Mouse (Mus musculus) heart, embryonic 16.5 days (tissue): ENCODE results near the gene Gpsm1. TPM values are rescaled to one million over a fixed set of nuclear protein-coding genes. Genes with fewer than 3 reads are reported as not detected.
A peak's percentile ranks its signal among the peaks of the same experiment; 100 is the strongest.

Source experiments
- ATAC-seq: fragments of 200-750 bp; cut with Nextera tagmentation; replicated peaks from 2 replicates; pipeline ENCODE4 v1.8.0; 2017; ENCODE audit warnings: moderate number of reproducible peaks; ENCODE audit not compliant: insufficient read depth, low FRiP score; ENCODE audit errors: extremely low read depth
- H3K27ac ChIP-seq: fragments of 300-500 bp; sonication (generic); 2 replicates; pipeline ENCODE4 v1.5.1; 2014; ENCODE audit warnings: mild to moderate bottlenecking, low read length, control low read depth, moderate library complexity
- H3K27me3 ChIP-seq: fragments of 300-500 bp; sonication (generic); 2 replicates; pipeline ENCODE4 v1.6.1; 2014; ENCODE audit warnings: low read length, mixed read lengths; ENCODE audit not compliant: control insufficient read depth, insufficient read depth
- H3K36me3 ChIP-seq: fragments of 300-500 bp; sonication (generic); 2 replicates; pipeline ENCODE4 v1.6.1; 2014; ENCODE audit not compliant: control insufficient read depth, insufficient read depth
- H3K4me1 ChIP-seq: fragments of 300-500 bp; sonication (generic); 2 replicates; pipeline ENCODE4 v1.6.1; 2014; ENCODE audit warnings: low read length, mixed read lengths; ENCODE audit not compliant: control insufficient read depth, insufficient read depth
- H3K4me2 ChIP-seq: fragments of 300-500 bp; sonication (generic); 2 replicates; pipeline ENCODE4 v1.6.1; 2014; ENCODE audit warnings: low read depth, mild to moderate bottlenecking, control low read depth, low read length
- H3K4me3 ChIP-seq: fragments of 300-500 bp; sonication (generic); 2 replicates; pipeline ENCODE4 v1.5.1; 2014; ENCODE audit warnings: mild to moderate bottlenecking, control low read depth, low read length
- H3K9ac ChIP-seq: fragments of 300-500 bp; sonication (generic); 2 replicates; pipeline ENCODE4 v1.6.1; 2014; ENCODE audit warnings: low read length, control low read depth
- H3K9me3 ChIP-seq: fragments of 300-500 bp; sonication (generic); replicated peaks from 2 replicates; pipeline ENCODE4 v1.6.1; 2016; ENCODE audit warnings: low read length; ENCODE audit not compliant: control insufficient read depth
- WGBS: fragments of 180-500 bp; shearing (Covaris S2); extraction: QIAGEN DNeasy Blood & Tissue Kit; methylation state at CpG from one replicate; pipeline ENCODE4 v1.1.7; 2014; 5-methylcytosine and 5-hydroxymethylcytosine counted together
- polyA plus RNA-seq: library from polyadenylated mRNA; unstranded; fragments of >200 nt; fragmentation: Nextera tagmentation; extraction: Ambion mirVana; gene quantifications from 2 replicates; pipeline ENCODE4 v1.2.1, GENCODE M21; 2015

Gene Gpsm1
- polyA plus RNA-seq, 1 experiment from 2014 or later: 104 TPM

DNA sequence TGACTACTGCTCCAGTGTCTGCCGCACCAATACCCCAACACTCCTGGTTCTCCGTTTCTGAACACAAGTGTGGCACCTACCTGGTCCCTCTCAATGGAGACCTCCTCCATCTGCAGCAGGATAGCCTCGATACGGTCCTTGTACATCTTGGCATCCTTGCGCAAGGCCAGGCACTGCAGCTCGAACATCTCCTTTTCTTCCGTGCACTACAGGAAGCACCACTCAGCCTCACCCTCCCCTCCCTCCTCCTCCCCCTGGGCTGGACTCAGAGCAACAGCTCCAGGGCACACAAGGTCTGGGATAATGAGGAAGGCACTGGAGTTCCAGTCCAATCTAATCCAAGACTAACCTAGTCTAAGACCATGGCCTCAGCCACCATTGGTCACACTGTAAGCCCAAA lies 41.4 kb downstream of the Gpsm1 start:
- ATAC-seq: no peak
- H3K9me3 ChIP-seq: no peaks in the 10 kb centered on the region
- H3K27me3 ChIP-seq: no peaks in the 10 kb centered on the region
- WGBS: 70% methylated on average over 7 of the region's 7 CpGs
- H3K9ac ChIP-seq: no peak overlapping the region
- H3K4me3 ChIP-seq: no peak overlapping the region
- peaks cover 9% of the 10 kb centered on the region for H3K4me1 ChIP-seq
- no peak overlapping the region for H3K27ac ChIP-seq
- no peaks in the 10 kb centered on the region for H3K36me3 ChIP-seq
- no peak overlapping the region for H3K4me2 ChIP-seq

DNA sequence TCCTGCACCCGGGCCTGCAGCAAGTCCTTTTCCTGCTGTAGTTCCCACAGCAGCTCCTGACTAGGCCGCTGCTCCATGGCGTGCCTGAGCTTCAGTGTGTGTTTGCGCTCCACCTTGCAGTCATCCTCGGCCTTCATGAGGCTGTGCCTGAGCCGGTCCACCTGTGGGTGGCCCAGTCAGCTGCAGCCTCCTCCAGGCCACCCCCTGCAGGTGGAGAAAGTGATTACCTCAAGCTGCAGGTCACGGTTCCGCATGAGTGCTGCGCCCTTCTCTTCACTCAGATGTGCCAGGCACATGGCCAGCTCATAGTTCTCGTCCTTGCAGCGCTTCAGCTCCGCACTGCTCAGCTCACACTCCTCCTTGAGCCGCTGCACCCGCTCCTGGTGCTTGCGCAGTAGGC lies 42.2 kb downstream of the Gpsm1 start:
- no peak overlapping the region for H3K4me3 ChIP-seq
- 56% methylated on average over 15 of the region's 15 CpGs for WGBS
- H3K9ac ChIP-seq: no peak overlapping the region
- no peaks in the 10 kb centered on the region for H3K27me3 ChIP-seq
- ATAC-seq: no peak
- no peaks in the 10 kb centered on the region for H3K9me3 ChIP-seq
- H3K27ac ChIP-seq: no peak overlapping the region
- H3K4me1 ChIP-seq: peaks cover 7% of the 10 kb centered on the region
- no peak overlapping the region for H3K4me2 ChIP-seq
- H3K36me3 ChIP-seq: no peaks in the 10 kb centered on the region

DNA sequence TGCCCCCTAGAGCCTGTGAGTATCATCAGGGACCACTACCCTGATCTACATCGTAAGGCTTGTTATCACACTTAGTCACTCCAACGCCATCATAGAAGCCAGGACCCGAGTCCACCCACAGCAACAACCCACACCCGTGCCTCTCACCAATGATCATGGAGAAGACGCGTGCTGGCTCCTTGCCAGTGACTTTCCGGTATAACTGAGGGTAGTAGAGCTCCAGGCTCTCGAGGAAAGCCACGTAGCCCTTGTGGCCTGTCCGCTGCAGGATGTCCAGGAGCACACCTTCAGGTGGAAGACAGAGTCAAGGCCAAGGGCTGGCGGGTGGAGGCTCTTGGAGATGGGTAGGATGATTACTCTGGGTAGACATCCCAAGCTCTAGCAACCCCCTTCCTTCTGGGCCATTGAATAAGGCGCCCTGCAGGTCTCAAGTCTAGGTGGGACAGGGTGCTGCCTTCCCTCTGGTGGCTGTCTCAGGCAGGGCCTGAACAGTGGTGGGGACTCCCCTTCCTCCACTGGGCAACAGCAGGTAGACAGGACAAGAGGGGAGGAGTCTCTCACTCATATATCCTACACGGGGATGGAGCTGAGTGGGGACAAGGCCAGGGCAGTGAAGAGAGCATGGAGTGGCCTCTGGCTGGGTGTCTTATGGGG lies 43.5 kb downstream of the Gpsm1 start:
- Histone ChIP-seq H3K4me3 (no peak overlapping the region), H3K27ac (no peak overlapping the region), H3K27me3 (no peaks in the 10 kb centered on the region), H3K36me3 (no peaks in the 10 kb centered on the region), H3K4me1 (peaks cover 3% of the 10 kb centered on the region; the same call in 1 of the 2 replicates), H3K9me3 (no peaks in the 10 kb centered on the region), H3K9ac (no peak overlapping the region), H3K4me2 (no peak overlapping the region)
- 84% methylated on average over 13 of the region's 13 CpGs for WGBS
- ATAC-seq: no peak

DNA sequence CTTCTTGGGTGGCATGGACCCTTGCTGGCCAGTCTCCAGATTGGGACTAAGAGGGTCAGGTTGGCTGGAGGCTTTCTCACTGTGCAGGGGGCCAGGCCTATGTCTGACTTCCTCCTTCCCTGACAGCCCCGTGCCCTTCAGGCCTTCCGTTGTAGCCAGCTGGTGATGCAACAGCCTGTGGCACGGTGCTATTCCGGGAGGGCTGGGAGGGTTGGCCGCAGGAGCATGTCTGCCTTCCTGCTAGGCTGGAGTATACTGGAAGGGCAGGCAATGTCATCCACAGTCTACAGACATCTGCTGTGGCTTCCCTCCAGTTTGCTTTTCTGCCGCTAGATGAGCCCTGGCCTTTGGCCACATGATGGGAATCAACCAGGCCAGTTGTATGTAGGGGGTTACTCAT lies 44.7 kb downstream of the Gpsm1 start:
- 54% methylated on average over 6 of the region's 6 CpGs for WGBS
- Histone ChIP-seq H3K4me1 (peaks cover 10% of the 10 kb centered on the region), H3K9me3 (no peaks in the 10 kb centered on the region), H3K4me2 (no peak overlapping the region), H3K36me3 (no peaks in the 10 kb centered on the region), H3K27ac (0 out of 2 replicates have a peak overlapping the region, but pooled peaks have one; percentile 4), H3K27me3 (no peaks in the 10 kb centered on the region), H3K9ac (no peak overlapping the region), H3K4me3 (no peak overlapping the region)
- ATAC-seq: peak; percentile 25; the same call in 1 of the 2 replicates

GRCm38 (mm10) chr2:26360772-26361171 lies 45.5 kb downstream of the Gpsm1 start, which contains the start of gene Card9:
TSS of gene Card9 (minus strand) at chr2:26360918.
- WGBS: 56% methylated on average over 3 of the region's 3 CpGs
- H3K27ac ChIP-seq: 0 out of 2 replicates have a peak within 1 kb of the TSS, but pooled peaks have one; percentile 4
- H3K9ac ChIP-seq: no peak within 1 kb of the TSS
- no peaks in the 10 kb centered on the region for H3K36me3 ChIP-seq
- no peaks in the 10 kb centered on the region for H3K27me3 ChIP-seq
- ATAC-seq: no peak
- H3K4me1 ChIP-seq: peaks cover 16% of the 10 kb centered on the region
- H3K9me3 ChIP-seq: no peaks in the 10 kb centered on the region
- no peak within 1 kb of the TSS for H3K4me2 ChIP-seq
- H3K4me3 ChIP-seq: no peak within 1 kb of the TSS

DNA sequence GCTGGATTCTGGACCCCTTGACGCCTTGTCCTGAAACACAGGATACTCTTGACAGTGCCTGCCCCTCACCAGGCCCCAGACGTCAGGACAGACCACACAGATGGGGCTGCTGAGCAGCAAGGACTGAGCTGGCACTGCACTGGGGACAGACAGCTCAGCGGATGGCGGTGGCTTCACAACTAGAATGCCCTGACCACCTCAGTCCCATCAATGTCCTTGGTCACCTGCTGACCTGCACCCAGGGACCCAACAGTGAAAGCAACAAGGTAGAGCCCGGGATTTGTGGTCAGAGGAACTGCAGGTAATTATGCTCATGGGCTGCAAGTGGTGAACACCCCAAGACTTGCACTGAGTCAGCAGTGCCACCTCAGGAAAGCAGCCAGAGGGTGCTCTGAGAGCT lies 47.7 kb downstream of the Gpsm1 start:
- Histone ChIP-seq H3K27me3 (no peaks in the 10 kb centered on the region), H3K4me3 (no peak overlapping the region), H3K9me3 (no peaks in the 10 kb centered on the region), H3K36me3 (peaks cover 18% of the 10 kb centered on the region), H3K27ac (no peak overlapping the region), H3K4me2 (no peak overlapping the region), H3K9ac (no peak overlapping the region), H3K4me1 (peaks cover 16% of the 10 kb centered on the region)
- ATAC-seq: no peak
- 83% methylated on average over 5 of the region's 5 CpGs for WGBS

GRCm38 (mm10) chr2:26363481-26363880 lies 48.2 kb downstream of the Gpsm1 start:
- Histone ChIP-seq H3K36me3 (peaks cover 21% of the 10 kb centered on the region), H3K27ac (no peak overlapping the region), H3K9me3 (no peaks in the 10 kb centered on the region), H3K4me3 (no peak overlapping the region), H3K27me3 (no peaks in the 10 kb centered on the region), H3K4me2 (no peak overlapping the region), H3K4me1 (peaks cover 16% of the 10 kb centered on the region), H3K9ac (no peak overlapping the region)
- 66% methylated on average over 5 of the region's 5 CpGs for WGBS
- ATAC-seq: no peak

DNA sequence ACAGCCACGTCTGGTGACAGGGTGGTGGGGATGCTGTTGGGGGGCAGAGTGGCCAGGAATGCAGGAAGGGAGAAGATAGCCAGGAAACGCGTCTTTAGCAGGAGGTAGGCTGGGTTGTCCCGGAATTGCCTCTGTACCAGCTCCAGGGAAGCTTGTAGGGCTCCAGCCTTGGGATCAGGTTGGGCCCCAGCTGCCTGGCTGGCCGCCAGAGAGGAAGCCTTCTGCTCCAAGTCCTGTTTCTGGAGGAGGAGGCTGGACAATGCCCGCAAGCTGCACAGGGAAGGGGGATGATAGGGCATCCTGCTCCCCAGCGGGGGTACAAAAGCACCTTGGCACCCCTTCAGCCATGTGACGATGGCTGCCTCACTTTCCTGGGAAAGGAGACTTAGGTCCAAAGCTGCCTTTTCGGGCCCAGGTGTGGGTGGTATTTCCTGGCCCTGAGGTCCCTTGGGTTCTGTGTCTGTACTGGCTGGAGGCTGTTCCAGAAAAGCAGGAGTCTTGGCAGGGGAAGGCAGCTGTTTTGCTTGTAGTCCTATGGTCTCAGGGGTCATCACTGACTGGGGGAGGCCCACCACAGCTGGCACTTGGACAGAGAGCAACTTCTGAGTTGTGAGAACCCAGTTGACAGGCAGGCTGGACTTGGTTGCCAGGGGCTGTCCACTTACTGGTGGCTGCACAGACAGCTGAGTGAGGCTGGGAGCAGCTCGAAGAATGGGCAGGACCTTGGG lies 49.6 kb downstream of the Gpsm1 start:
- Histone ChIP-seq H3K9ac (0 out of 2 replicates have a peak overlapping the region, but pooled peaks have one; percentile 24), H3K4me1 (peaks cover 14% of the 10 kb centered on the region), H3K4me3 (no peak overlapping the region), H3K36me3 (peaks cover 33% of the 10 kb centered on the region), H3K4me2 (no peak overlapping the region), H3K27ac (peak overlapping the region; percentile 58), H3K27me3 (no peaks in the 10 kb centered on the region), H3K9me3 (no peaks in the 10 kb centered on the region)
- ATAC-seq: peak; percentile 60; the same call in 1 of the 2 replicates
- 42% methylated on average over 10 of the region's 10 CpGs for WGBS

GRCm38 (mm10) chr2:26367911-26368310 lies 52.6 kb downstream of the Gpsm1 start:
- Histone ChIP-seq H3K4me3 (no peak overlapping the region), H3K27ac (no peak overlapping the region), H3K9me3 (no peaks in the 10 kb centered on the region), H3K4me1 (peaks cover 13% of the 10 kb centered on the region), H3K9ac (no peak overlapping the region), H3K27me3 (no peaks in the 10 kb centered on the region), H3K36me3 (peaks cover 58% of the 10 kb centered on the region), H3K4me2 (no peak overlapping the region)
- 88% methylated on average over 6 of the region's 6 CpGs for WGBS
- no peak for ATAC-seq
